Mouse (Mus musculus): ENCODE measurements at regions not wholly inside any gene's neighbourhood (a gene's known extent, or its start where the extent isn't known, plus 50 kb on each side); places are given as distances from the start of the nearest gene placed in this dataset.

DNA sequence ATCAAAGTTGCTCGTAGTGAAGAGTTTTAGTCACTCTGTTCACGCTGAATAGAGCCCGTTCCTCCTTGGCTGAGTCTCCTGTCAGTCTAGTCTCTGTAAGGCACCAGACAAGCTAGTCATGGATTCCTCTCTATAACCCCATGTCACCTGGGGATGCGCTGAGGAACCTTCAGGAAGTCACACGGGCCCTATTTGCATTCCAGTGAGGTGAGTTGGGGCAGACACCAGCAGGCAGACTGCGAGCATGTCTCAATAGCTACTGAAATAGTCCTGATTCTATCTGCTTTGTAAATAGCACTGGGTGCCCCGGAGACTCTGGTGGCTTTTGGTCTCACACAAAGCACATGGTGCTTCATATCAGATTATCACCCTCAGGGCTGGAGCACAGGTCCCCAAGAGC, 174.6 kb upstream of the Spdye4c start:
- TF ChIP-seq EP300 (IDR thresholded peaks at IDR 0.05; ENCODE audit: low read depth) (no peak), CTCF (IDR thresholded peaks at IDR 0.05; ENCODE audit: low read depth) (no peak)
